Mouse (Mus musculus) megakaryocyte-erythroid progenitor cell, adult 5-6 weeks (primary cell): Measurements from ENCODE around the gene Gna11. TPM values are rescaled to one million over a fixed set of nuclear protein-coding genes. Genes with fewer than 3 reads are reported as not detected.

ENCODE experiments used
- ATAC-seq: replicated peaks from 2 replicates; pipeline ENCODE4 v1.8.0; 2016; ENCODE audit warnings: mild to moderate bottlenecking, inconsistent platforms; ENCODE audit not compliant: severe bottlenecking, poor library complexity, low FRiP score, low TSS enrichment
- total RNA-seq, 2 experiments: library from RNA; stranded (forward) in 1 of 2; stranded (reverse) in 1 of 2; fragments of 200-1000, 215-1000 nt in 1 of 2; fragments of >200 nt in 1 of 2; fragmentation: Nextera tagmentation in 1 of 2; gene quantifications; 2 replicates each; pipeline ENCODE4 v1.2.3; 2014 to 2017

Gene Gna11
- total RNA-seq, 2 experiments from 2014 or later = 22.4 to 57.4 TPM

DNA sequence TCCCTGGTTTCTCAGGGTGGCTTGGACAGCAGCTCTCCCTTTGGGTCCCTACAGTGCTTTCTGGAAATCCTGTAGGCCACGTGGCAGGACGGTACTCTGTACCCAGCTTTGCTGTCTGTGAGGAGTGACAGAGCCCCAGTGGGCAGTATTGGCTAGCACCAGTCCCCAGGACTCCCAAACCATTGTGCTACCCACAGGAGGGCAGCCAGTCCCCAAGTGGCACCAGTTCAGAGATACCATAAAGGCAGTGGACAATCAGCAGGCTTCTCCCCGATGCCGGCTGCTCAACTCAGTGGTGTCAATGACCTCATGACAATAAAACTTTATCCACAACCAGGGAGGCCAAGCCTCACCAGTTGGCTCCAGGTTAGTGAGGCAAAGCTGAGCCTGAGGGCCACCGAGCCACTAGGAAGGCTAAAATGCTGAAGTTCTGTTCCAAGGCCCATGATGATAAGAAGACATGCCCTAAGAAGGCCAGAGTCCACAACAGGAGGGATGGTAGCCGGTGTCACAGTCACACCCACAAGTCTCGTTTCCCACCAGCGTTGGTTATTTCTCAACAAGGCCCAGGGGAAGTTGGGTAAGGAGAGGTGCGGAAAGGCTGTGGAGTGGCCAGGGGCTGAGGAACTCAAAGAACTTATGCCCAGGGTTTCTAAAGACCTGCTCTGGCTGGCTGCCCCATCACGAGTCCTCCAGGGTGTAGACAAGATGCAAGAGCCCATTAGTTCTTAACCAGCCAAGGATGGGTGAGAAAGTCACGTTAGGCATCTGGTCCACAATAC, 50.5 kb downstream of the Gna11 start:
- no peak for ATAC-seq

DNA sequence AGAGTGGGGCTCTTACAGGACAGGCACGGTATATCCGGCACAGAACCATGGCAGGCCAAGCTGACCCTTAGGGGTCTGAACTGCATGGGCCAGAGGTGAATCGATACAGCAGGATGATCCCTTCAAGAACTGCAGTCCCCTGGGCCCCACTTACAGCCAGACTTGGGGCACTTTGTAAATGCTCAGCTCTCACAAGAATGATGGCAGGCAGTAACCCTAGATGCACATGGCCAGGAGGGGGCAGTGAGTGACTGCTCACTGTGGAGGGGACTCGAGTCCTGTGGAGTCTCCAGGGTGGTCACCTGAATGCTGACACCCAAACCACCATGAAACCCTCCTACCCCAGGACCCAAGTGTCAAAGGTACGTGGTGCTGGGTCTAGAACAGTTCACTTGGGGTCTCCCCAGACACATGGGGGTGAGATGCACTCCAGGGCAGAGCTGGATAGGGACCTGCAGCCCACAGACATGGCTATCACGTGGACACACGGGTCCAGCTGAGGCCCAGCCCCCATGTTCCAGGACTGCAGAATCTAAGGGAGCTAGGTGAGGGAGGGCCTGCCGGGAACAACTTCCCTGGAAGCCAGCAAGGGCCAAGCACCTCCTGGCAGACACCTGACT, 51.3 kb downstream of the Gna11 start:
- no peak for ATAC-seq

DNA sequence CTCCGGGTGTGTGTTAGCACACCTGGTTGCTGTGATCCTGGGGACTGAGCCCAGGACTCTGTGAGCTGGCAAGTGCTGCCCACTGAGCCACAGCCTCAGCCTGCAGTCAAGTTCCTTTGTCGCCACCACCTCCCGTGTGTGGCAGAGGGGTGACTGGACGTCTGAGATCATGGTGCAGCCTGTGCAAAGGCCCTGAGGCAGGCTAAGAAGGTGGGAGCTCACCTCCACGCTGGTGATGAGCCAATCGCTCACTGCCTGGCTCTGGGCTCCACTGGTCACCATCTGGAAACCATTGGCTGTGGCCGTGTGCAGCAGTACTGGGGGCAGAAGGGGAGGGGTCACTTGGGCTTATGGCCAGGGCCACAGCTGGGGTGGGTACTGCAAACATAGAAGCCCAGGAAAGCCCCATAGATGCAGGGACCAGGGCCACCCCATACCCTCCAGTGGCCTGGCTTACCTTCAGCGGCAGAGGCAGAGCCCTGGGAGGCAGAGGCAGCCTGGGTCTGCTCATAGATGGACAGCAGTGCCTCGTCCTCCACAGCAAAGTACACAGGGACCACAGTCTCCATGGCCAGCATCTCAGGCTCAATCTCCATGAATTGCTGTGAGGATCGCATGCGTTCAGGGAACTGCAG, 52.3 kb downstream of the Gna11 start:
- no peak for ATAC-seq

DNA sequence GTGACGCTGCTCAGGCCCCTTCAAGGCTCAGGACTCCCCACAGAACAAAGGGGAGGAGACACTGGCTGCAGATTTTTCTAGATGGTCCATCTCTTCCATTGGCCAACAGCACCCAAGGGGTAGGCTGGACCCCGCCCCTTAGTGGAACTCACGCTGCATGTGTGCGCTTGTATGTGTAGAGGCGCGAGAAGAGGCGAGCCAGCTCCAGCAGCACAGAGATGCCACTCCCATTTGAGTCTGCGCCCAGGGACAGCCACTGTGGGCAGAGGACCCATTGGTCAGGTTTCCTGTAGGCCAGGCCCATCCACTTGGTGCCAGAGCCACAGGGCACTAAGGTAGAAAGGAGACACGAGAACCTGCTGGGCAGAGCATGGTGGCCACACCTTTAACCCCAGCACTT, 54.0 kb downstream of the Gna11 start:
- no peak for ATAC-seq

- no peak for ATAC-seq
Measured at GRCm38 (mm10) chr10:81489941-81490340, 55.0 kb downstream of the Gna11 start.

GRCm38 (mm10) chr10:81488081-81488480, 56.9 kb downstream of the Gna11 start:
- no peak for ATAC-seq

DNA sequence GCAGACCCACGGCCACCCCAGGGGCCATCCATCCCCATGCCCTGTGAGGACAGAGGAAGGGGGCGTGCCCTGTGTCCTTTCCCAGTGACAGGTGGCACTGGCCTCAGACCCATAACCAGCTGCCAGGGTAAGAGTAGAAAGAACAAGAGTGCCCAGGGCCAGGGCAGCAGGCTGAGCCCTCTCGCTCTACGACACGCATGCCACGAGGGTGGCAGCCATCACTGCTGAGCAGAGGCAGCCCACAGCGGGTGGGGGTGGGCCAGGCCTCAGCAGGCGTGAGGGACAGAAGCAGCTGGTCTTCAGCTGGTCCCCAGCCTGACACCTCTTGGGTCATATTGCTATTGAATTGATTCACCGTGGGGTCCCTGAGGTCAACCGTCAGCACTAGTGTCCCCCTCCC, 58.5 kb downstream of the Gna11 start:
- ATAC-seq = no peak

DNA sequence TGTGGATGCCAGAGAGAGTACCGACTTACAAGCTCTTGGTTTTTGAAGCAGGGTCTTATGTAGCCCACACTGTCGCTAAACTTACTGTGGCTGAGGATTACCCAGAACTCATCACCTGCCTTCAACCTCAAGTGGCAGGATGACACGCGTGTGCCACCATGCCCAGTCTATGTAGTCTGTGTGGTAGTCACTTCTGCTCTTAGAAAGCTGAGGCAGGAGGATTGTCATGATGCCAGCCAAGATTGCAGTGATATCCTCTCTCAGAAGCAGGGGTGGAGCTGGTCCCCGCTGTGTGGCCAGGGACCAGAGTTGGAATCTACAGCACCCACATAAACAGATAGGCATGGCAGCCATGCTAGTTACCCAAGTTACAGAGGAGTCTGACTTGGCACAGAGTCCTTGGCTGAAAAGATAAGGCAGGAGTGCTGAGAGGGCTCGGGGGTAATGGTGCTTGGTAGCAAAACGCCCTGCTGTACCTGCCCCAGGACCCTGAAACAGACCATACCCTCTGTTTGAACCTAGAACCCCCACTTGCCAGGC, 59.4 kb downstream of the Gna11 start:
- peak; percentile 71 for ATAC-seq

GRCm38 (mm10) chr10:81485060-81485449, 59.9 kb downstream of the Gna11 start:
- ATAC-seq = 0 out of 2 replicates have a peak, but pooled peaks have one; percentile 8

DNA sequence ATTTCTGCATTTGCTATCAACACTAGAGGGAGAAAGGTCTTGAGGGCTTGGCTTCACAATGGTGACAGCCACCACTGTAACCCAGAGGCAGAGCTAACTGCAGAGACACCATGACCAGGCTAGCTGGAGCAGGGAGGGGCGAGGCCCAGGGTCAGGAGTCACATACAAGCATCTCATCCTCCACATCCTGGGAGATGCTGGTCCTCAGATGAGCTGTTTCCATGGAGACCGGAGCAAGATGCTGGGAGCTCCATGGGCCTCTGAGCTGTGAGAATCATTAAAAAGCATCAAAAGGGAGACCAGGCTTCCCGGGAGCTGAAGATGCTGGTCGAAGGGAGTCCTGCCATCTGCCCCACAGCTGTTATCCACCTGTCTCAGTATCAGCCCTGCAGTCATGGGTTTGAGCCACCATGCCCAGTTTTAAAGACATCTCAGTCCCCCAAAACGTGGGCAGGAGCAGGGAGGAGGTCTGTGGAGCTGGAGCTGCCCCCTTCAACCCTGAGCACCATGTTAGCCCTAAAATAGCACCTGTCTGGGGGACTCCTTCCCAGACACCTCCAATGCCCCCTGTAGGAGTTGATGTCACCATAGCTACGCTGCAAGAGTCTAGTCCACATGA, 60.4 kb downstream of the Gna11 start:
- no peak for ATAC-seq

DNA sequence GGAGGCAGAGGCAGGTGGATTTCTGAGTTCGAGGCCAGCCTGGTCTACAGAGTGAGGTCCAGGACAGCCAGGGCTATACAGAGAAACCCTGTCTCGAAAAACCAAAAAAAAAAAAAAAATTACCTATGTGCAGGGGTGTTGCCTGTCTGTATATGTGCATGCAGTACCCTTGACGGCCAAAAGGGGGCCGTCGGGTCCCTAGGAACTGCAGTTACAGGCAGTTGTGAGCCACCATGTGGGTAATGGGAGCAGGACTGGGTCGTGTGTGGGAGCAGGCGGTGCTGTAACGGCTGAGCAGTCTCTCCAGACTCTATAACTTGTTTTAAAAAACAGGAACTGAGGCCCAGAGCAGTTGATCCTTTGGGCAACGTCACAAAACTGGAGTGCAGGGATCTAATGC, 61.0 kb downstream of the Gna11 start:
- ATAC-seq = no peak

GRCm38 (mm10) chr10:81482533-81482889, 62.5 kb downstream of the Gna11 start, which contains the start of gene Celf5:
Gene Celf5 (minus strand): TSS chr10:81482709.
- peak; percentile 26; the same call in 1 of the 2 replicates for ATAC-seq

GRCm38 (mm10) chr10:81481605-81482532, 63.1 kb downstream of the Gna11 start:
- no peak for ATAC-seq

Other genes starting within 250 kb of the Gna11 start
- gene Cactin, start 224.1 kb downstream of the Gna11 start, total RNA-seq (2014; fragmentation: Nextera tagmentation) = 26.4 and 46.2 TPM in 2 replicates
- gene Cactin, start 224.1 kb downstream of the Gna11 start, total RNA-seq (2017) = 30.4 and 33.4 TPM in 2 replicates
- gene Tbxa2r, start 216.5 kb downstream of the Gna11 start, total RNA-seq (2014; fragmentation: Nextera tagmentation) = 0.66 and 2.3 TPM in 2 replicates
- 0.52 TPM in 1 of 2 replicates, not detected in the other for gene Tbxa2r, start 216.5 kb downstream of the Gna11 start, total RNA-seq (2017)
- not detected in 2 replicates for gene Gipc3, start 201.9 kb downstream of the Gna11 start, total RNA-seq (2014; fragmentation: Nextera tagmentation)
- not detected in 2 replicates for gene Gipc3, start 201.9 kb downstream of the Gna11 start, total RNA-seq (2017)
- gene Hmg20b, start 194.7 kb downstream of the Gna11 start, total RNA-seq (2014; fragmentation: Nextera tagmentation) = 25.7 and 37.6 TPM in 2 replicates
- gene Hmg20b, start 194.7 kb downstream of the Gna11 start, total RNA-seq (2017) = 44.2 and 61.1 TPM in 2 replicates
- gene Mfsd12, start 187.7 kb downstream of the Gna11 start, total RNA-seq (2014; fragmentation: Nextera tagmentation) = 15.7 and 16.4 TPM in 2 replicates
- 13.9 and 14.1 TPM in 2 replicates for gene Mfsd12, start 187.7 kb downstream of the Gna11 start, total RNA-seq (2017)
- 0.70 TPM in 1 of 2 replicates, not detected in the other for gene 4930404N11Rik, start 179.4 kb downstream of the Gna11 start, total RNA-seq (2014; fragmentation: Nextera tagmentation)
- 1.9 TPM in 1 of 2 replicates, not detected in the other for gene 4930404N11Rik, start 179.4 kb downstream of the Gna11 start, total RNA-seq (2017)
- 28.5 and 50.0 TPM in 2 replicates for gene Fzr1, start 166.7 kb downstream of the Gna11 start, total RNA-seq (2014; fragmentation: Nextera tagmentation)
- gene Fzr1, start 166.7 kb downstream of the Gna11 start, total RNA-seq (2017) = 12.2 and 14.9 TPM in 2 replicates
- 12.3 and 31.4 TPM in 2 replicates for gene Dohh, start 160.8 kb downstream of the Gna11 start, total RNA-seq (2014; fragmentation: Nextera tagmentation)
- 31.2 and 37.8 TPM in 2 replicates for gene Dohh, start 160.8 kb downstream of the Gna11 start, total RNA-seq (2017)
- 1.2 and 6.3 TPM in 2 replicates for gene Gm48551, start 160.7 kb downstream of the Gna11 start, total RNA-seq (2014; fragmentation: Nextera tagmentation)
- 0.11 and 2.6 TPM in 2 replicates for gene Gm48551, start 160.7 kb downstream of the Gna11 start, total RNA-seq (2017)
- 4.0 TPM in 1 of 2 replicates, not detected in the other for gene Gm48552, start 156.2 kb downstream of the Gna11 start, total RNA-seq (2014; fragmentation: Nextera tagmentation)
- gene Gm48552, start 156.2 kb downstream of the Gna11 start, total RNA-seq (2017) = not detected in 2 replicates
- gene Smim24, start 152.1 kb downstream of the Gna11 start, total RNA-seq (2014; fragmentation: Nextera tagmentation) = 7.7 and 12.8 TPM in 2 replicates
- gene Smim24, start 152.1 kb downstream of the Gna11 start, total RNA-seq (2017) = 7.4 and 7.5 TPM in 2 replicates
- gene Nfic, start 89.6 kb downstream of the Gna11 start, total RNA-seq (2014; fragmentation: Nextera tagmentation) = 10.6 and 15.9 TPM in 2 replicates
- 3.0 and 3.4 TPM in 2 replicates for gene Nfic, start 89.6 kb downstream of the Gna11 start, total RNA-seq (2017)
- gene Celf5, start 62.5 kb downstream of the Gna11 start, total RNA-seq (2014; fragmentation: Nextera tagmentation) = 0.32 TPM in 1 of 2 replicates, not detected in the other
- gene Celf5, start 62.5 kb downstream of the Gna11 start, total RNA-seq (2017) = 0.38 TPM in 1 of 2 replicates, not detected in the other
- gene Ncln, start 48.8 kb downstream of the Gna11 start, total RNA-seq (2014; fragmentation: Nextera tagmentation) = 91.4 and 117 TPM in 2 replicates
- 42.4 and 71.2 TPM in 2 replicates for gene Ncln, start 48.8 kb downstream of the Gna11 start, total RNA-seq (2017)
- gene S1pr4, start 45.1 kb downstream of the Gna11 start, total RNA-seq (2014; fragmentation: Nextera tagmentation) = 19.0 and 22.2 TPM in 2 replicates
- 17.2 and 18.9 TPM in 2 replicates for gene S1pr4, start 45.1 kb downstream of the Gna11 start, total RNA-seq (2017)
- gene Gna15, start 21.0 kb downstream of the Gna11 start, total RNA-seq (2014; fragmentation: Nextera tagmentation) = 41.4 and 48.1 TPM in 2 replicates
- 42.6 and 45.2 TPM in 2 replicates for gene Gna15, start 21.0 kb downstream of the Gna11 start, total RNA-seq (2017)
- gene Aes, start 14.3 kb upstream of the Gna11 start, total RNA-seq (2014; fragmentation: Nextera tagmentation) = 185 and 209 TPM in 2 replicates
- gene Aes, start 14.3 kb upstream of the Gna11 start, total RNA-seq (2017) = 162 and 206 TPM in 2 replicates
- 4.2 and 5.9 TPM in 2 replicates for gene Tle2, start 29.4 kb upstream of the Gna11 start, total RNA-seq (2014; fragmentation: Nextera tagmentation)
- gene Tle2, start 29.4 kb upstream of the Gna11 start, total RNA-seq (2017) = 0.33 and 0.69 TPM in 2 replicates
- gene Tle6, start 55.9 kb upstream of the Gna11 start, total RNA-seq (2014; fragmentation: Nextera tagmentation) = 7.9 and 14.3 TPM in 2 replicates
- 3.5 and 14.3 TPM in 2 replicates for gene Tle6, start 55.9 kb upstream of the Gna11 start, total RNA-seq (2017)
- 3.4 and 4.5 TPM in 2 replicates for gene BC025920, start 61.1 kb upstream of the Gna11 start, total RNA-seq (2014; fragmentation: Nextera tagmentation)
- gene BC025920, start 61.1 kb upstream of the Gna11 start, total RNA-seq (2017) = 2.8 and 4.6 TPM in 2 replicates
- 13.7 and 18.3 TPM in 2 replicates for gene Sirt6, start 82.6 kb upstream of the Gna11 start, total RNA-seq (2014; fragmentation: Nextera tagmentation)
- 2.1 and 5.5 TPM in 2 replicates for gene Sirt6, start 82.6 kb upstream of the Gna11 start, total RNA-seq (2017)
- gene Ankrd24, start 83.3 kb upstream of the Gna11 start, total RNA-seq (2014; fragmentation: Nextera tagmentation) = 7.7 and 10.4 TPM in 2 replicates
- gene Ankrd24, start 83.3 kb upstream of the Gna11 start, total RNA-seq (2017) = 2.1 and 3.0 TPM in 2 replicates
- gene Gm10778, start 103.9 kb upstream of the Gna11 start, total RNA-seq (2014; fragmentation: Nextera tagmentation) = 4.5 and 4.6 TPM in 2 replicates
- gene Gm10778, start 103.9 kb upstream of the Gna11 start, total RNA-seq (2017) = 4.2 and 6.6 TPM in 2 replicates
- gene Zfp433, start 159.6 kb upstream of the Gna11 start, total RNA-seq (2014; fragmentation: Nextera tagmentation) = 3.2 and 7.4 TPM in 2 replicates
- gene Zfp433, start 159.6 kb upstream of the Gna11 start, total RNA-seq (2017) = 16.8 and 19.8 TPM in 2 replicates
- 1.6 and 3.9 TPM in 2 replicates for gene Gm3055, start 226.0 kb upstream of the Gna11 start, total RNA-seq (2014; fragmentation: Nextera tagmentation)
- gene Gm3055, start 226.0 kb upstream of the Gna11 start, total RNA-seq (2017) = 2.4 and 3.0 TPM in 2 replicates